Mouse (Mus musculus): Measurements from ENCODE around the gene Scn5a. TPM values are rescaled to one million over a fixed set of nuclear protein-coding genes. Genes with fewer than 3 reads are reported as not detected.

Gene Scn5a
- polyA plus RNA-seq, 1 experiment from 2014 or later = 0.31 TPM

GRCm38 (mm10) chr9:119445737-119446136 is 133.1 kb downstream of the Scn5a start:
- ATAC-seq (ENCODE audit: low FRiP score) = no peak
- Histone ChIP-seq H3K4me2 (peak overlapping the region; percentile 87), H3K27ac (replicated peaks) (no peak overlapping the region), H3K27me3 (replicated peaks) (no peaks in the 10 kb centered on the region), H3K4me3 (replicated peaks) (peak overlapping the region; percentile 82), H3K36me3 (peaks cover 41% of the 10 kb centered on the region), H3K9ac (replicated peaks) (peak overlapping the region; percentile 88), H3K9me3 (replicated peaks) (no peaks in the 10 kb centered on the region), H3K4me1 (peaks cover 18% of the 10 kb centered on the region)
- 47% methylated on average over 6 of the region's 6 CpGs for WGBS

- H3K4me1 ChIP-seq = peaks cover 18% of the 10 kb centered on the region
- H3K4me2 ChIP-seq = peak within 1 kb of the TSS; percentile 87
- no peaks in the 10 kb centered on the region for H3K27me3 ChIP-seq (replicated peaks)
- H3K9ac ChIP-seq (replicated peaks) = peak within 1 kb of the TSS; percentile 88
- peak within 1 kb of the TSS; percentile 82 for H3K4me3 ChIP-seq (replicated peaks)
- no peaks in the 10 kb centered on the region for H3K9me3 ChIP-seq (replicated peaks)
- peak; percentile 94 for ATAC-seq (ENCODE audit: low FRiP score)
- peak within 1 kb of the TSS; percentile 87 for H3K27ac ChIP-seq (replicated peaks)
- WGBS = under 1% methylated on average over 52 of the region's 52 CpGs
- peaks cover 35% of the 10 kb centered on the region for H3K36me3 ChIP-seq
Measured at GRCm38 (mm10) chr9:119444738-119445429, 133.9 kb downstream of the Scn5a start, which contains the start of gene Exog. Gene Exog, plus strand, starts transcription at chr9:119444943.

- Histone ChIP-seq H3K4me3 (replicated peaks) (no peak overlapping the region), H3K4me1 (no peaks in the 10 kb centered on the region), H3K9ac (replicated peaks) (no peak overlapping the region), H3K27ac (replicated peaks) (no peak overlapping the region), H3K9me3 (replicated peaks) (no peaks in the 10 kb centered on the region), H3K4me2 (no peak overlapping the region), H3K36me3 (peaks cover 52% of the 10 kb centered on the region), H3K27me3 (replicated peaks) (no peaks in the 10 kb centered on the region)
- ATAC-seq (ENCODE audit: low FRiP score) = no peak
- 93% methylated on average over 9 of the region's 9 CpGs for WGBS
Measured at GRCm38 (mm10) chr9:119438498-119439000, 140.3 kb downstream of the Scn5a start.

- Histone ChIP-seq H3K4me3 (replicated peaks) (no peak overlapping the region), H3K27me3 (replicated peaks) (no peaks in the 10 kb centered on the region), H3K36me3 (peaks cover 55% of the 10 kb centered on the region), H3K9me3 (replicated peaks) (no peaks in the 10 kb centered on the region), H3K4me1 (no peaks in the 10 kb centered on the region), H3K27ac (replicated peaks) (no peak overlapping the region), H3K9ac (replicated peaks) (no peak overlapping the region), H3K4me2 (no peak overlapping the region)
- no peak for ATAC-seq (ENCODE audit: low FRiP score)
- 90% methylated on average over 12 of the region's 12 CpGs for WGBS
Measured at GRCm38 (mm10) chr9:119438065-119438464, 140.8 kb downstream of the Scn5a start.

GRCm38 (mm10) chr9:119435855-119436254 is 143.0 kb downstream of the Scn5a start:
- Histone ChIP-seq H3K27ac (replicated peaks) (no peak overlapping the region), H3K9me3 (replicated peaks) (no peaks in the 10 kb centered on the region), H3K4me2 (no peak overlapping the region), H3K4me3 (replicated peaks) (no peak overlapping the region), H3K4me1 (no peaks in the 10 kb centered on the region), H3K9ac (replicated peaks) (no peak overlapping the region), H3K36me3 (peaks cover 73% of the 10 kb centered on the region), H3K27me3 (replicated peaks) (no peaks in the 10 kb centered on the region)
- ATAC-seq (ENCODE audit: low FRiP score) = no peak
- 76% methylated on average over 2 of the region's 2 CpGs for WGBS

Other genes with a start within 250 kb of the Scn5a start
- gene Acaa1a, start 239.3 kb downstream of the Scn5a start, polyA plus RNA-seq (2015; fragmentation: Nextera tagmentation; extraction: Ambion mirVana) = 123 and 128 TPM in 2 replicates
- 6.2 and 13.1 TPM in 2 replicates for gene Myd88, start 237.6 kb downstream of the Scn5a start, polyA plus RNA-seq (2015; fragmentation: Nextera tagmentation; extraction: Ambion mirVana)
- gene Xylb, start 221.6 kb downstream of the Scn5a start, polyA plus RNA-seq (2015; fragmentation: Nextera tagmentation; extraction: Ambion mirVana) = 2.8 and 3.0 TPM in 2 replicates
- gene Slc22a14, start 213.5 kb downstream of the Scn5a start, polyA plus RNA-seq (2015; fragmentation: Nextera tagmentation; extraction: Ambion mirVana) = not detected in 2 replicates
- gene Acvr2b, start 176.9 kb downstream of the Scn5a start, polyA plus RNA-seq (2015; fragmentation: Nextera tagmentation; extraction: Ambion mirVana) = 32.9 and 43.2 TPM in 2 replicates
- gene Exog, start 134.1 kb downstream of the Scn5a start, polyA plus RNA-seq (2015; fragmentation: Nextera tagmentation; extraction: Ambion mirVana) = 44.9 and 50.1 TPM in 2 replicates
- gene Scn10a, start 140.3 kb upstream of the Scn5a start, polyA plus RNA-seq (2015; fragmentation: Nextera tagmentation; extraction: Ambion mirVana) = 4.1 and 4.6 TPM in 2 replicates
- 0.70 and 1.3 TPM in 2 replicates for gene Scn11a, start 246.4 kb upstream of the Scn5a start, polyA plus RNA-seq (2015; fragmentation: Nextera tagmentation; extraction: Ambion mirVana)

Data from neural tube, embryonic 15.5 days (tissue).